12 mouse cellular contexts compared by ENCODE assay signal in the genomic region with DNA sequence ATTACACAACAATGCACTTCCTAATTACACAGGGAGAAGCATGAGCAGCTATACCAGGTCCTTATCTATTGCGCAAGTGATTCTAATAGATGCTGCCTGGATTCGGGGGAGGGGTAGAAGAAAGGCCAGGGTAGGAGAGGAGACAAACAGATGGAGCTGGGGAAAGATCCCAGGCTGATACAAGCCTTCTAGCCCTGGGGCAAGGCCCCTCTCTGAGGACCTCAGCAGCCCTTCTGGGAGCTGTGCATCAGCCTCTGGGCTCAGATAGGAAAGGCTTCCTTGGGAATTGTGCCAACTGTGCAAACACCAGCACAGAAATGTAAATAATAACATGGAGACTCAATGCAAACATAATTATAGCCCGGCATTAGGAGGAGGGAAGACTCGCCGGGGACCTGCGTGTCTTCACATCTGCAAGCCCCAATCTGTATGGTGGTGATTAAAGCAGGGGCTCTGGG.
DNase-seq lines count a peak whose midpoint lies in the region; ATAC-seq and TF ChIP-seq lines count a peak whose summit lies in the region.
"Had no signal": no experiment of that assay in that cellular context is flagged by ENCODE, and none has a peak within 500 bp of the region (broad histone marks: within the 10 kb centered on the region; RNA-seq: fewer than 3 reads in every experiment).

No protein-coding gene starts in this region.

- 61% methylated on average over 6 of the region's 6 CpGs for WGBS in kidney, embryonic 14.5 days
- 54% methylated on average over 6 of the region's 6 CpGs for WGBS in hindbrain, embryonic 11.5 days
- 38% methylated on average over 6 of the region's 6 CpGs for WGBS in midbrain, embryonic 15.5 days

- no peak for TF ChIP-seq CTCF in brain, embryonic 14.5 days (IDR thresholded peaks at IDR 0.05; ENCODE audit: borderline replicate concordance, extremely low read depth, insufficient read depth, insufficient read length)

- 0 out of 2 replicates have a peak, but pooled peaks have one; percentile 37 for ATAC-seq in kidney, embryonic 14.5 days (ENCODE audit: low FRiP score, low TSS enrichment)
- peak; percentile 54; the same call in 1 of the 2 replicates for ATAC-seq in hindbrain, embryonic 11.5 days (ENCODE audit: low FRiP score)
- ATAC-seq in midbrain, embryonic 15.5 days (replicated peaks), result peak; percentile 60

- no peak for TF ChIP-seq POLR2A in brain, embryonic 14.5 days (IDR thresholded peaks at IDR 0.05; ENCODE audit: borderline replicate concordance, extremely low read depth, insufficient read depth, insufficient read length, poor library complexity, severe bottlenecking)

- no peak overlapping the region for H3K9ac ChIP-seq in kidney, embryonic 14.5 days (ENCODE audit: low read depth, low read length)
- no peak overlapping the region for H3K9ac ChIP-seq in hindbrain, embryonic 11.5 days (ENCODE audit: low read depth, low read length)
- H3K9ac ChIP-seq in midbrain, embryonic 15.5 days, result no peak overlapping the region
- H3K9ac ChIP-seq: liver, embryonic 13.5 days had no signal

- H3K27me3 ChIP-seq in kidney, embryonic 14.5 days (ENCODE audit: control insufficient read depth, insufficient read depth, low read length), result no peaks in the 10 kb centered on the region
- H3K27me3 ChIP-seq in hindbrain, embryonic 11.5 days (ENCODE audit: control insufficient read depth, insufficient read depth, low read length), result no peaks in the 10 kb centered on the region
- no peaks in the 10 kb centered on the region; the same call in 1 of the 2 replicates for H3K27me3 ChIP-seq in midbrain, embryonic 15.5 days (replicated peaks)
- H3K27me3 ChIP-seq: liver, embryonic 13.5 days had no signal

- H3K36me3 ChIP-seq in kidney, embryonic 14.5 days (ENCODE audit: control insufficient read depth, insufficient read depth, low read length), result no peaks in the 10 kb centered on the region
- H3K36me3 ChIP-seq in hindbrain, embryonic 11.5 days (ENCODE audit: control insufficient read depth, insufficient read depth, low read length), result no peaks in the 10 kb centered on the region
- H3K36me3 ChIP-seq in midbrain, embryonic 15.5 days (replicated peaks), result no peaks in the 10 kb centered on the region
- H3K36me3 ChIP-seq: G1E; liver, embryonic 13.5 days had no signal

- no peak overlapping the region for H3K27ac ChIP-seq in kidney, embryonic 14.5 days (ENCODE audit: low read depth, low read length)
- H3K27ac ChIP-seq in hindbrain, embryonic 11.5 days (ENCODE audit: low read depth, low read length), result no peak overlapping the region; the same call in 1 of the 2 replicates
- H3K27ac ChIP-seq in midbrain, embryonic 15.5 days, result 0 out of 2 replicates have a peak overlapping the region, but pooled peaks have one; percentile 3
- H3K27ac ChIP-seq: liver, embryonic 13.5 days had no signal

- no peaks in the 10 kb centered on the region for H3K9me3 ChIP-seq in kidney, embryonic 14.5 days (ENCODE audit: control insufficient read depth, low read length)
- no peaks in the 10 kb centered on the region for H3K9me3 ChIP-seq in hindbrain, embryonic 11.5 days (ENCODE audit: control insufficient read depth, low read length)
- no peaks in the 10 kb centered on the region for H3K9me3 ChIP-seq in midbrain, embryonic 15.5 days
- H3K9me3 ChIP-seq: liver, embryonic 13.5 days had no signal

- H3K4me3 ChIP-seq in kidney, embryonic 14.5 days (ENCODE audit: low read length), result no peak overlapping the region
- H3K4me3 ChIP-seq in hindbrain, embryonic 11.5 days (ENCODE audit: low read depth, low read length), result no peak overlapping the region
- H3K4me3 ChIP-seq in midbrain, embryonic 15.5 days, result no peak overlapping the region
- H3K4me3 ChIP-seq: liver, embryonic 13.5 days had no signal

- peaks cover 5% of the 10 kb centered on the region; the same call in 1 of the 2 replicates for H3K4me1 ChIP-seq in kidney, embryonic 14.5 days (ENCODE audit: control insufficient read depth, insufficient read depth, low read length)
- H3K4me1 ChIP-seq in hindbrain, embryonic 11.5 days (replicated peaks; ENCODE audit: control insufficient read depth, insufficient read depth, low read length), result 0 out of 2 replicates have a peak, but pooled peaks cover 4% of the 10 kb centered on the region
- peaks cover 26% of the 10 kb centered on the region for H3K4me1 ChIP-seq in midbrain, embryonic 15.5 days

- H3K4me2 ChIP-seq in kidney, embryonic 14.5 days (replicated peaks; ENCODE audit: low read depth, low read length), result no peak overlapping the region
- H3K4me2 ChIP-seq in hindbrain, embryonic 11.5 days (replicated peaks; ENCODE audit: low read depth, low read length), result no peak overlapping the region
- H3K4me2 ChIP-seq in midbrain, embryonic 15.5 days, result no peak overlapping the region
- H3K4me2 ChIP-seq: liver, embryonic 13.5 days had no signal

- DNase-seq in kidney, postnatal 25 days, result no peak
- peak; percentile 78 for DNase-seq in brain, embryonic 14.5 days (ENCODE audit: low read depth)
- peak; percentile 44 for DNase-seq in hindbrain, embryonic 11.5 days (ENCODE audit: low spot score)
- no peak for DNase-seq in layer of hippocampus, adult 9-10 months (ENCODE audit: low spot score)
- DNase-seq in heart, adult 11 months, result no peak
- no peak for DNase-seq in gastrocnemius, postnatal 25 days
- DNase-seq: cerebellum, postnatal 25 days; kidney, adult 11 months; liver, embryonic 13.5 days had no signal

Comparison
In these comparisons a context has a peak if more than half of its experiments do, and no peak if none do; other contexts are left out.
1. DNase-seq: peak in brain, embryonic 14.5 days (single experiment) and hindbrain, embryonic 11.5 days (single experiment); none in kidney, postnatal 25 days (0 of 2), layer of hippocampus, adult 9-10 months (single experiment), heart, adult 11 months (single experiment) and gastrocnemius, postnatal 25 days (single experiment).
2. Peak in every context shown above with its lines, with median percentiles within 50 percentile points of each other: ATAC-seq.